Mouse (Mus musculus) ovary, adult 18-20 months (tissue): Measurements from ENCODE around the gene Gm3526.
"Not testable (repeated sequence)": the region's sequence is repeated elsewhere in the genome, so short reads cannot be mapped to it uniquely, and the experiment has no call there.

Source experiments
- DNase-seq: peaks from one replicate; pipeline ENCODE4 v3.0.0; 2022; ENCODE audit warnings: low spot score, mixed read lengths

The Gm3526 gene

DNA sequence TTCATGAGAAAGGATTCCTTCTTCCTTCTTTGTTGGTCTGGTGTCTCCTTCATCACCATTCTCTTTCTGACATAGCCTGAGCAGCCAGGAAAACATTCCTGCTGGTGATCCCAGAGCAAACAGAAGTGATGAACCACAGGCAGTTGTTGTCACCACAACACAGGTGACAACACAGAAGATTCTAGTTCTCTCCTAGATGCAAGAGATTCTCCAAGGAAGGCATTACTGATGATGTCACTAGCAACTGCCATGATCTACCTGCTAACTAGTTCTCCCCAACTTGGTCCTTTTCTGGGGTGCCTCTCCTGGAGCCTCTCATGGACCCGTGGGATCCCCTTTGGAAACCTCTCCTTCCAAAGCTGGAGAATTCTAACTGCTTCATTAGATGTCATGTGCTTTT is at the start of gene Gm3526:
Gene Gm3526 (minus strand): TSS at position 101 of the 400 bp plus-strand sequence.
- not testable (repeated sequence) for DNase-seq
